In the genomic region with DNA sequence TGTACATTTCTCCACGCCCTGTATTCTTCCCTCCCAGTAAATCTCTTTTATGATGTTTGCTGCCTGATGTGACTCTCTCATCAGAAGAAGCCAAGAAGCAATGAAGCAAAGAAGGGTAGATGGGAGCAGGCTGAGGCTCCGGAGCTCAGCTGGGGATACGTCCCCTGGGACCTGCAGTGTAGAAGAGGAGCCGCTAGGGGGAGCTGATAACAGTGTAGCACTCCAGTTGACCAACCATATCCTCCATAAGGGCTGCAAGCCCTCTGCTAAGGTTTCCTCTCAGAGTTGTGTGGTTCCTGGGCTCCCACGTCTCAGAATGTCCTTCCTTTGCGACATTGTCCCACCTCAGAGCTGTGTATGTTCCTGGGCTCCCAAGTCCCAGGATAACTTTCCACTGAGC, we compare ENCODE assay signal across 8 mouse cellular contexts. TPM values are rescaled to one million over a fixed set of nuclear protein-coding genes. Genes with fewer than 3 reads are reported as not detected.
DNase-seq lines count a peak whose midpoint lies in the region; ATAC-seq and TF ChIP-seq lines count a peak whose summit lies in the region.

No protein-coding gene starts in this region.

- H3K4me2 ChIP-seq in lung, embryonic 14.5 days: no peak overlapping the region

- TF ChIP-seq CTCF in lung, embryonic 14.5 days (IDR thresholded peaks at IDR 0.05; ENCODE audit: low read depth): peak; percentile 70

- WGBS in lung, embryonic 14.5 days: 48% methylated on average over 6 of the region's 6 CpGs

- H3K4me3 ChIP-seq in lung, embryonic 14.5 days (ENCODE audit: low read depth, low read length): no peak overlapping the region

- no peak for ATAC-seq in cerebellum, adult (ENCODE audit: insufficient number of reproducible peaks, low FRiP score, low TSS enrichment)
- ATAC-seq in inflammation-experienced regulatory T-cells, adult 6 months: peak; percentile 43
- no peak for ATAC-seq in lung, embryonic 14.5 days (ENCODE audit: insufficient read depth)

- H3K9me3 ChIP-seq in lung, embryonic 14.5 days (ENCODE audit: low read depth, low read length): no peaks in the 10 kb centered on the region

- no peak overlapping the region for H3K9ac ChIP-seq in lung, embryonic 14.5 days

- H3K27me3 ChIP-seq in lung, embryonic 14.5 days (ENCODE audit: insufficient read depth, low read length): no peaks in the 10 kb centered on the region

- no peaks in the 10 kb centered on the region for H3K4me1 ChIP-seq in lung, embryonic 14.5 days (ENCODE audit: insufficient read depth)

- DNase-seq in cerebellum, adult 11-12 months: peak; percentile 29
- DNase-seq in urinary bladder, postnatal 25 days (ENCODE audit: low spot score): peak; percentile 37
- no peak for DNase-seq in urinary bladder, adult 2 months (ENCODE audit: low spot score)
- peak; percentile 65 for DNase-seq in embryo, embryonic 11 days
- peak; percentile 77 for DNase-seq in lung, embryonic 14.5 days
- DNase-seq in spleen, adult 12 weeks (ENCODE audit: low spot score): peak; percentile 44

- H3K36me3 ChIP-seq in lung, embryonic 14.5 days (ENCODE audit: insufficient read depth): no peaks in the 10 kb centered on the region

- H3K27ac ChIP-seq in lung, embryonic 14.5 days (ENCODE audit: low read depth): no peak overlapping the region

RNA-seq across cellular contexts. Expression of a gene that starts 45.5 kb away (rescaled TPM):
- polyA plus RNA-seq in urinary bladder, adult 2 months (2012; rRNA removed): 43.0 and 45.3 TPM in 2 replicates
- under 1 TPM in 2 of 3 experiments, not detected in 1; 0.26 to 0.36 TPM for polyA plus RNA-seq in inflammation-experienced regulatory T-cells, adult 6 months (2017; shearing (Covaris generic))
- polyA plus RNA-seq in lung, embryonic 14.5 days (2014; fragmentation: Nextera tagmentation; extraction: Ambion mirVana): 177 and 179 TPM in 2 replicates

RNA-seq across cellular contexts. Expression of a gene that starts 47.9 kb away (rescaled TPM):
- 7.6 and 9.1 TPM in 2 replicates for polyA plus RNA-seq in urinary bladder, adult 2 months (2012; rRNA removed)
- not detected for polyA plus RNA-seq in inflammation-experienced regulatory T-cells, adult 6 months (2017; shearing (Covaris generic))
- polyA plus RNA-seq in lung, embryonic 14.5 days (2014; fragmentation: Nextera tagmentation; extraction: Ambion mirVana): 1.5 and 1.8 TPM in 2 replicates

Comparison
In these comparisons a context has a peak if more than half of its experiments do, and no peak if none do; other contexts are left out.
1. RNA of a gene that starts 45.5 kb away (polyA plus RNA-seq): 177 to 179 TPM in lung, embryonic 14.5 days and 43.0 to 45.3 TPM in urinary bladder, adult 2 months; 0.26 to 0.36 TPM in inflammation-experienced regulatory T-cells, adult 6 months; every median in the first group is over 10 times any median in the second.